Mouse (Mus musculus) embryonic facial prominence, embryonic 10.5 days (tissue): ENCODE data around the gene Gm17349. TPM values are rescaled to one million over a fixed set of nuclear protein-coding genes. Genes with fewer than 3 reads are reported as not detected.

Experiments
- DNase-seq: peaks from one replicate; pipeline ENCODE4 v3.0.0-alpha.2; 2017; ENCODE audit warnings: low spot score
- H3K27ac ChIP-seq: fragments of 300-500 bp; sonication (generic); replicated peaks from 2 replicates; pipeline ENCODE4 v1.5.1; 2016; ENCODE audit warnings: mild to moderate bottlenecking
- H3K27me3 ChIP-seq: fragments of 300-500 bp; sonication (generic); replicated peaks from 2 replicates; pipeline ENCODE4 v1.6.1; 2016; ENCODE audit warnings: low read depth, mild to moderate bottlenecking; ENCODE audit not compliant: poor library complexity, severe bottlenecking
- H3K36me3 ChIP-seq: fragments of 300-500 bp; sonication (generic); replicated peaks from 2 replicates; pipeline ENCODE4 v1.6.1; 2016; ENCODE audit warnings: mild to moderate bottlenecking, moderate library complexity
- H3K4me1 ChIP-seq: fragments of 300-500 bp; sonication (generic); 2 replicates; pipeline ENCODE4 v1.6.1; 2016
- H3K4me3 ChIP-seq: fragments of 300-500 bp; sonication (generic); 2 replicates; pipeline ENCODE4 v1.5.1; 2016; ENCODE audit warnings: mild to moderate bottlenecking, moderate library complexity
- H3K9me3 ChIP-seq: fragments of 300-500 bp; sonication (generic); 2 replicates; pipeline ENCODE4 v1.6.1; 2016; ENCODE audit warnings: mild to moderate bottlenecking
- WGBS: fragments of 180-500 bp; shearing (Covaris S2); methylation state at CpG from one replicate; pipeline ENCODE4 v1.1.7; 2016; 5-methylcytosine and 5-hydroxymethylcytosine counted together
- polyA plus RNA-seq: library from polyadenylated mRNA; unstranded; fragments of >200 nt; fragmentation: Nextera tagmentation; extraction: Ambion mirVana; gene quantifications from 2 replicates; pipeline ENCODE4 v1.2.1, GENCODE M21; 2016

Gene Gm17349
- polyA plus RNA-seq, 1 experiment from 2014 or later = not detected

DNA sequence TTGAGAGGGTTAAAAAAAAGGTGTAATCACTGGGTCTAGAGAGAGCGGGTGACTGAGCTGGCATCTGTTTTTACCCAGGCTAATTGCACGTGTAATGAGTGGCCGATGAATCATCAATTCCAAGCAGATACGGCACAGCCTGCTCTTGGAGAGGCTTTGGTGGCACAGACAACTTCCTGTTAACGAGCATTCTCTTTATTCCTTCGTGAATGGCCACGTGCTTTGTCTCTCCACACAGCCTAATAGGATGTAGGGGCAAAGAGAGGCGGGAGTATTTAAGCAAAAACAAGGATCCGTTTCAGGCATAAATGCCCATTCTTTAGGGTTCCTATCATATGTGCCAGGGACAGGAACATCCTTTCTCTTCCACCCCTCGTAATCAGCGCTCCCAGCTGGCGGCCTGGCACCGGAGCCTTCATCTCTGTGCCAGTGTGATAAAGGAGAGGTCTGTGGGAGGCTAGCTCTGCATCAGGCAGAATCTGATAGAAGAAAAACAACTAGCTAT lies 10.1 kb upstream of the Gm17349 start:
- no peak overlapping the region for H3K4me3 ChIP-seq
- 84% methylated on average over 13 of the region's 13 CpGs for WGBS
- no peak for DNase-seq
- no peaks in the 10 kb centered on the region for H3K27me3 ChIP-seq
- H3K4me1 ChIP-seq = peaks cover 35% of the 10 kb centered on the region
- H3K9me3 ChIP-seq = no peaks in the 10 kb centered on the region
- peaks cover 94% of the 10 kb centered on the region for H3K36me3 ChIP-seq
- H3K27ac ChIP-seq = no peak overlapping the region

DNA sequence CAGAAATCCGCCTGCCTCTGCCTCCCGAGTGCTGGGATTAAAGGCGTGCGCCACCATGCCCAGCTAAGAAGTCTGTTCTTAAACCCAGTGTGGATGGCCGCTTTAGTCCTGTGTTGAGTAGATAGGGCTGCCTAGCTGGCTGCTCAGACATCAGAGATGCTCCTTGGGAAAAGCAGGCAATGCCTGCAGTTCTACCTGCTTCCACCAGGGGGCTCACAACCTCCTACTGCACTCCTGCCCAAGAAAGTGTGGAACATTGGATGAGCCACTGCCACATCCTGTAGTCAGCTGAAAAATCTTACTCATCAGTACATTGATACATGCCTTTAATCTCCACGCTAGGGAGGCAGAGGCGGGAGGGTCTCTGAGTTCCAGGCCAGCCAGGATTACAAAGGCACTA lies 9.6 kb upstream of the Gm17349 start:
- no peak overlapping the region for H3K27ac ChIP-seq
- 55% methylated on average over 7 of the region's 7 CpGs for WGBS
- no peaks in the 10 kb centered on the region for H3K9me3 ChIP-seq
- H3K4me1 ChIP-seq = peaks cover 35% of the 10 kb centered on the region
- peak; percentile 82 for DNase-seq
- peaks cover 94% of the 10 kb centered on the region for H3K36me3 ChIP-seq
- H3K27me3 ChIP-seq = no peaks in the 10 kb centered on the region
- H3K4me3 ChIP-seq = no peak overlapping the region

DNA sequence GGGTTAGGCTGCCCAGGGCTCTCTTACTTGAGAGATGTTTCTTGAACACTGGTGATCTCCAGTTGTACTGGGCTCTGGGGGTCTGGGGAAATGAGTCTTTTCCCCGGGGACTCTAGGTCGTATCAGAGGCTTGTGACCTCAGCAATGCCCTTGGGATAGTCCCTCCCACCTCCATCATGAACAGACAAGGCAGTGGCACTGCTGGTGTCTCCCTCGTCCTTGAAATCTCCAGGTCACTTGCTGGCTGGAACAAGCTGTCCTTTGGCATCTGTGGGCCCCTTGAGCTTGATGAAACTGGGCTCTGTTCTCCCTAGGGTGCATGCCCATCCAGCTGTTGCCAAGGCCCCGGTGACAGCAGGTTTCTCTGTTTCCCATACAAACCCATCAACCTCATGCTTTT lies 8.9 kb upstream of the Gm17349 start:
- no peak overlapping the region for H3K27ac ChIP-seq
- WGBS = 69% methylated on average over 4 of the region's 4 CpGs
- H3K9me3 ChIP-seq = no peaks in the 10 kb centered on the region
- H3K36me3 ChIP-seq = peaks cover 99% of the 10 kb centered on the region
- no peak for DNase-seq
- H3K4me3 ChIP-seq = no peak overlapping the region
- H3K27me3 ChIP-seq = no peaks in the 10 kb centered on the region
- H3K4me1 ChIP-seq = peaks cover 35% of the 10 kb centered on the region

DNA sequence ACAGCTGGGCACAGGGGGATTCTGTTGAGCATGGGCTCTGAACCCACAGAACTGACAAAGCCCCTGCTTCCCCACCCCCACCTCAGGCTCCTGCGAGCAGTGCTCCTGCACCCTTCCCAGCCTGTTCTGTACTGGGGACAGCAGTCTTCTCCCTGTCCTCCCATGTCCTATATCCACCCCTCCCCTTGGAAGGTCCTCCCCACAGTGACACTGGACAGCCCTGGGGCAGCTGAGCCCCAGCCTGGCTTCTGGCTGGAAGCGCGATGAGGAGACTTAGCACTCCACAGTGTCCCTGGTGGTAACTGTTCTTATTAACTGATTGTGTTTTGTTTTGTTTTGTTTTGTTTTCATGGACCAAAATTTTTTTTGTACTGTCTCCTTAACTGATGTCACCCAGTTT lies 8.3 kb upstream of the Gm17349 start:
- WGBS = 82% methylated on average over 3 of the region's 3 CpGs
- DNase-seq = no peak
- Histone ChIP-seq H3K4me1 (peaks cover 35% of the 10 kb centered on the region), H3K4me3 (no peak overlapping the region), H3K27ac (no peak overlapping the region), H3K27me3 (no peaks in the 10 kb centered on the region), H3K9me3 (no peaks in the 10 kb centered on the region), H3K36me3 (peaks cover 99% of the 10 kb centered on the region)

DNA sequence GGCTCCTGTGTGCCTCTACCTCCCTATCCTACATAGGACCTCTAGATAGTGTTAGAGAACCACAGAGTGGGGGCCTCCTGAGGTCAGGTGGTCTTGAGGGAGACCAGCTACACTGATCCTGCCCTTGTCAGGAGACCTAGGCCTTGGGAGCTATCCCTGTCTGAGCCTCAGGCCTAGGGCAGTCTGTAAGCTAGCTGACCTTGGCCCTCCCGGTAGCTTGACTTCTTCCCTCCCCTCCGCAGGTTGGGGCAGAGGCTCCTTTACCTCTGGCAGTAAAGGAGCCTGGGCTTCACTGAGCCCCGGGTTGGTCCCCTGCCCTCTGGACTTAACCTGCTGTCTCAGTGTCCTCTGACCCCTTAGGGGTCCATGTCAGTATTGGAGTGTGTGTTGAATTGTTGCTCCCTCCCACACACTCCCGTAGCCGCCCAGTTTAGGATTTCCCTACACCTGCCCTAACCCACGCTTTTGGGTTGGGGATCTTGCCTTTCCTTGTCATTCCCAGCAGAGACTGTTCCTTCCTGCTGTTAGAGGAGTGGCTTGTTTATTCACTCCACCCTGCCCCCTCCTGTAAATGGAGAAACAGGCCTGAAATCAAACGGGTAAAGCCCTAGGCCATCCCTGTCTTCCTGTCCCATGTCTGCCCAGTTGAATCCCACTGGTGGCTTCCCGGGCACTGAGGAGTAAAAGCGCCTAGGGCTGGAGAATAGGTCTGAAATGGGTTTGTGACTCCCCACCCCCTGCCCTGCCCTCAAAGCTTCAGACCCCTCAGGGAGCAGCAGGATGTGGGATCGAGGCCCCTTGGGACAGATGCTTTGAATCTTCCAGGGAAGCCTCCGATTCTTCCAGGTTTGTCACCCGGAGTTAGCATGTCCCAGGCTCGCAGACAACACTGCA lies 7.6 kb upstream of the Gm17349 start:
- peaks cover 35% of the 10 kb centered on the region for H3K4me1 ChIP-seq
- no peak overlapping the region for H3K4me3 ChIP-seq
- DNase-seq = no peak
- no peaks in the 10 kb centered on the region for H3K27me3 ChIP-seq
- H3K27ac ChIP-seq = no peak overlapping the region
- WGBS = 60% methylated on average over 13 of the region's 13 CpGs
- no peaks in the 10 kb centered on the region for H3K9me3 ChIP-seq
- peaks cover 99% of the 10 kb centered on the region for H3K36me3 ChIP-seq

DNA sequence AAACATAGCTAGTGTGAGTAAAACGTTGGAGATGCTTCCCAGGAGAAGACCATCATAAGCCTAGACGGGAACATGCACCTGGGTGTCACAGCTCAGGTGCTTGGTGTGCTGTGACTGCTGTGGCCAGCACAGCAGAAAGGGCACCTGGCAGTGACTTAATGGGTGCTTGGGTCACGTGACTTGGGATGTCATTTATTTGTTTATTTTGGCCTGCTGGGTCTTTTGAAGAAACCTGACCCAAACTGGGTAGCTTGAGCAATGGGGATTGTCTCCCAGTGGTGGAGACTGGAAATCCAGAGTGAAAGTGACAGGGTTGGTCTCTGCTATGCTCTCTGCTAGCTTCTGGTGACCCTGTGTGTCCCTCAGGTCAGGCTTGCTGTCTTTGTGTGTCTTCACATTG lies 6.2 kb upstream of the Gm17349 start:
- Histone ChIP-seq H3K4me1 (peaks cover 29% of the 10 kb centered on the region), H3K27ac (no peak overlapping the region), H3K9me3 (no peaks in the 10 kb centered on the region), H3K36me3 (peaks cover 100% of the 10 kb centered on the region), H3K4me3 (no peak overlapping the region), H3K27me3 (no peaks in the 10 kb centered on the region)
- WGBS = 78% methylated on average over 3 of the region's 3 CpGs
- no peak for DNase-seq

DNA sequence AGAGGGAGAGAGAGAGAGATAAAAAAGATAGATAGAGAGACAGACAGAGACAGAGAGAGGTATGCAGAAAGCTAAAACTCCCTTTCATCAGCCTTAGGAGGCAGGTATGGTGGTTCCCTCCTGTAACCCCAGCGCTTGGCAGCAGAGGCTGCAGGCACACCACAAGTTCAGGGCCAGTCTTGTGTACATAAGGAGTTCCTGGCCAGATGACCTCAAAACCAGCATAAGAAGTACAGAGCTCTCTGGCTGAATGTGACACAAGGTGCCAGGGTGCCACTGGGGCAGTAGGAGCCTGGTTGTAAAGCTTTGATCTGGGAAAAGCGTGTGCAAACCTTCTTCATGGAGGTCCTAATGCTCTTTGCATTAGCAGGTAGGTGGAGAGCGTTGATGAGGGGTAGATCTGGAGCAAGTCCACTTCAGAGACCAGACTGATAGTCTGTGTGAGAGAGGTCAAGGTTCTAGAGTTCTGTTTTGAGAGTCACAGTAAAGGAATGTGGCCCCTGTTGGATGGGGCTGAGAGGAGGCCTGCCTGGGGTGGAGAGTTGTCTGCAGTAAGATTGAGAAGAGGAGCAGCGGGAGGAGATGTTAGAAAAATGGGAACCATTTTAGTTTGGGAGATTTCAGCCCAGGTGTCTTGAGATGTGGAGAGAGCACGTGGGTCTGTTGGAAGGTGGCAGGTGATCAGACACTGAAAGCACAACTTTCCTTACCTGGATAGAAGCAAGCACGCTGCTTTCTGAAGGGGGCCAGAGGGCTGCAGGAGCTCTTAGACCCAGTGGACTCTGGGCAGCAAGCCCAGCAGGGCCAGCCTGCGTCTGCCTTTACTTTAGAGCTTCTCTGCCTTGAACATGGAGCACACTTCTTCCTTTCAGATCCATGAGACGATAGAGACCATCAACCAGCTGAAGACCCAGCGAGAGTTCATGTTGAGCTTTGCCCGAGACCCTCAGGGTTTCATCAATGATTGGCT lies 5.2 kb upstream of the Gm17349 start:
- H3K9me3 ChIP-seq = no peaks in the 10 kb centered on the region
- H3K4me1 ChIP-seq = peaks cover 19% of the 10 kb centered on the region
- H3K27me3 ChIP-seq = no peaks in the 10 kb centered on the region
- H3K36me3 ChIP-seq = peaks cover 98% of the 10 kb centered on the region
- WGBS = 94% methylated on average over 10 of the region's 10 CpGs
- DNase-seq = no peak
- no peak overlapping the region for H3K27ac ChIP-seq
- no peak overlapping the region for H3K4me3 ChIP-seq

DNA sequence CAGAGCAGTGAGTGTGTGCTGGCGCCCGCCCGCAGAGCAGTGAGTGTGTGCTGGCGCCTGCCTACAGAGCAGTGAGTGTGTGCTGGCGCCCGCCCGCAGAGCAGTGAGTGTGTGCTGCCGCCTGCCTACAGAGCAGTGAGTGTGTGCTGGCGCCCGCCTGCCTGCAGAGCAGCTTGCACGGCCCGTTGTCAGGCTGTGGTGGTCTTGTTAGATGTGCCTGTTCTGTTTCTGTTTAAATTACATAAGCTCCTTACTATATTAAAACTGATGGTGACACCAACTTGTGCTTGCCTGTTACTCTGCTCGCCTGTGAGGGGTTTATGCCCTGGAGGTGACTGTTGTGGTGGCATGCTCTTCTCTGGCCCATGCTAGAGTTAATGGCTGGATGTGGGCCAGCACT lies 2.9 kb upstream of the Gm17349 start:
- no peak for DNase-seq
- Histone ChIP-seq H3K4me1 (peaks cover 29% of the 10 kb centered on the region), H3K9me3 (no peaks in the 10 kb centered on the region), H3K4me3 (no peak overlapping the region), H3K36me3 (peaks cover 96% of the 10 kb centered on the region), H3K27ac (no peak overlapping the region), H3K27me3 (no peaks in the 10 kb centered on the region)
- 94% methylated on average over 13 of the region's 13 CpGs for WGBS

DNA sequence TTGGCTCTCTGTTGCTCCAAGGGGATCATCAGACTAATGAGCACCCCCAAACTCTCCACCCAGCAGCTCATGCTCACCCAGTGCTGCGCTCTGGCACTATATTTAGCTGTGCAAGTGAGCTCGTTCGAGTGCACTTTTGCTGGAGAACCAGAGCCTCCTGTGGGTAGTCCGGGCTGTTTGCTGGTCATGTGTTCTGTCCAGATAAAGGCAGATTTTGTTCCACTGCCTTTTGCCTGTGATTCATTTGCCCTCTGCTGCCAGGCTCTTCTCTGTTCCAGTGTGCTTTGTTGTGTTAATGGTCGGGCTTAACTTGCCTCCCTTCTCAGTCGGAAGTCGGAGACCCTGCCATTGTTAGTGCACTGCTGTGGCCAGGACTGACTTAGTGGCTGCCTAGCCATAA lies 409 bp downstream of the Gm17349 start:
- Histone ChIP-seq H3K36me3 (peaks cover 66% of the 10 kb centered on the region), H3K4me1 (peaks cover 41% of the 10 kb centered on the region), H3K4me3 (peak overlapping the region; percentile 93), H3K27ac (peak overlapping the region; percentile 75), H3K9me3 (no peaks in the 10 kb centered on the region), H3K27me3 (no peaks in the 10 kb centered on the region)
- DNase-seq = no peak
- WGBS = 44% methylated on average over 7 of the region's 7 CpGs

DNA sequence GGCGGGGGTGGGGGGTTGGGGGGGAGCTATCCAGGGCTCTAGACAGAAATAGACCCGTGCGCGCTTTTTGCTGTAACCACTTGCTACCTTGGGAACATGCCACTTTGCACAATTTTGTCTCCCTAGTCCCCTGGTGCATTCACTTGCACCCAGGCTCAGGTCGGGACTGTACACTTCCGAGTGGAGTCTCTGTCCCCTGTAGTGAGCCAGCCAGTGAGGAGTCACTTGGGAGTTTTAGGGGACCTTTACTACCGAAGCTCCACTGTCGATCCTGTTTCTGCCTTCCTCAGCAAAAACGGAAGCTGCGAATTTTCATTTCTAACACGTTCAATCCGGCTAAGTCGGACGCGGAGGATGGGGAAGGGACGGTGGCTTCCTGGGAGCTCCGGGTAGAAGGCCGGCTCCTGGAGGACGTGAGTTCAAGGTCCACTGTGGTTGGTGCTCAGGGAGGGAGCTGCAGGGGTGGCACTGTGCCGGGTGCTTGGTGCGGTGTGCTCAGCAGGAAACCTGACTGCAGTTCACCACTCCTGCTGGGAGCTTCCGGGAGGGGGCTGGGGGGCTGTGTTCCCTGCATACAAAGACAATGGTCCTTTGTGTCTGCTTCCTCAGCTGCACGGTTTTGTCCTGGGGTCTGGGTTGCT lies 1.1 kb downstream of the Gm17349 start:
- 0 out of 2 replicates have a peak, but pooled peaks cover 5% of the 10 kb centered on the region for H3K27me3 ChIP-seq
- DNase-seq = no peak
- no peaks in the 10 kb centered on the region for H3K9me3 ChIP-seq
- H3K36me3 ChIP-seq = peaks cover 58% of the 10 kb centered on the region
- H3K4me1 ChIP-seq = peaks cover 41% of the 10 kb centered on the region
- WGBS = 24% methylated on average over 23 of the region's 23 CpGs
- H3K27ac ChIP-seq = peak overlapping the region; percentile 75
- H3K4me3 ChIP-seq = peak overlapping the region; percentile 93

DNA sequence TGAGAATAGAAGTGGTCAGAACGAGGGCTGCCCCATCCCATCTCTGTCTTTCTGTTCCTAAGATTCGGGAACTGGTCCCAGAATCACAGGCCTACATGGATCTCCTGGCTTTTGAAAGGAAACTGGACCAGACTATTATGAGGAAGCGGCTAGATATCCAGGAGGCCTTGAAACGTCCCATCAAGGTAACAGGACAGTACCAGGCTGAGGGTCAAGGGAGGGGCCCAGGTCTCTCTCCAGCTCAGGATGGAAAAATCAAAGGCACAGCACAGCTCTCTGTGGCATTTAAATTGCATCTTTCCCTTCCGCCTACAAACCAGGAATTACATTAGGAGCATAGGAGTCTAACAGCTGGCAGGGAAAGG lies 1.6 kb downstream of the Gm17349 start:
- Histone ChIP-seq H3K9me3 (no peaks in the 10 kb centered on the region), H3K4me1 (peaks cover 45% of the 10 kb centered on the region), H3K36me3 (peaks cover 53% of the 10 kb centered on the region), H3K27ac (peak overlapping the region; percentile 75), H3K4me3 (peak overlapping the region; percentile 93), H3K27me3 (peaks cover 10% of the 10 kb centered on the region; the same call in 1 of the 2 replicates)
- WGBS = 63% methylated on average over 5 of the region's 5 CpGs
- DNase-seq = no peak

DNA sequence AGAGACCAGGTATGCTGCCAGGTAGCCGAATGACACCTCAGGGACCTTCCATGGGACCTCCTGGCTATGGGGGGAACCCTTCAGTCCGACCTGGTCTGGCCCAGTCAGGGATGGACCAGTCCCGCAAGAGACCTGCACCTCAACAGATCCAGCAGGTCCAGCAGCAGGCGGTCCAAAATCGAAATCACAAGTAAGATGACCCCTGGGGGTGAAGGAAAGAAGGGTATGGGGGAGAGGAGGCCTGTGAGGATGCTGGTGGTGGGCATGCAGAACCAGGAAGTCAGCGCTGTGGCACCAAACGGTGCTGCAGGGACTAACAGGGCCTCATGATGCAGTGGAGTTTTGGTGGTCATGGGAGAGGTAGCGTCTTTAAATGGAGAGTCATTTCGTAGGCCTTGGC lies 2.2 kb downstream of the Gm17349 start:
- Histone ChIP-seq H3K4me1 (peaks cover 48% of the 10 kb centered on the region), H3K9me3 (no peaks in the 10 kb centered on the region), H3K4me3 (peak overlapping the region; percentile 93), H3K27ac (peak overlapping the region; percentile 100), H3K36me3 (peaks cover 48% of the 10 kb centered on the region), H3K27me3 (peaks cover 15% of the 10 kb centered on the region)
- DNase-seq = no peak
- 62% methylated on average over 9 of the region's 9 CpGs for WGBS
